Mouse (Mus musculus): ENCODE results near the gene Olfr420. TPM values are rescaled to one million over a fixed set of nuclear protein-coding genes. Genes with fewer than 3 reads are reported as not detected.

Olfr420 gene
- polyA plus RNA-seq, 1 experiment from 2014 or later, result not detected

GRCm38 (mm10) chr1:174159095-174159494 is 3.7 kb downstream of the Olfr420 start:
- no peaks in the 10 kb centered on the region for H3K27me3 ChIP-seq (ENCODE audit: control insufficient read depth, insufficient read depth, low read length)
- no peaks in the 10 kb centered on the region for H3K9me3 ChIP-seq (ENCODE audit: control insufficient read depth, low read length)
- DNase-seq (ENCODE audit: low spot score) (no peak), ATAC-seq (ENCODE audit: insufficient read depth, low FRiP score, low TSS enrichment) (no peak)
- H3K4me2 ChIP-seq (ENCODE audit: low read depth), result no peak overlapping the region
- H3K4me1 ChIP-seq (ENCODE audit: control insufficient read depth, insufficient read depth, low read length), result no peaks in the 10 kb centered on the region
- no peaks in the 10 kb centered on the region for H3K36me3 ChIP-seq (ENCODE audit: control insufficient read depth, insufficient read depth, low read length)
- WGBS, result 91% methylated on average over 10 of the region's 10 CpGs
- no peak overlapping the region for H3K9ac ChIP-seq (ENCODE audit: low read length)
- H3K4me3 ChIP-seq (ENCODE audit: low read depth, low read length), result no peak overlapping the region
- H3K27ac ChIP-seq (ENCODE audit: low read depth, low read length), result no peak overlapping the region

- no peak for ATAC-seq (ENCODE audit: insufficient read depth, low FRiP score, low TSS enrichment)
- Histone ChIP-seq H3K4me1 (ENCODE audit: control insufficient read depth, insufficient read depth, low read length) (no peaks in the 10 kb centered on the region), H3K27me3 (ENCODE audit: control insufficient read depth, insufficient read depth, low read length) (no peaks in the 10 kb centered on the region), H3K27ac (ENCODE audit: low read depth, low read length) (no peak overlapping the region), H3K4me2 (ENCODE audit: low read depth) (no peak overlapping the region), H3K9ac (ENCODE audit: low read length) (no peak overlapping the region), H3K36me3 (ENCODE audit: control insufficient read depth, insufficient read depth, low read length) (no peaks in the 10 kb centered on the region), H3K4me3 (ENCODE audit: low read depth, low read length) (no peak overlapping the region), H3K9me3 (ENCODE audit: control insufficient read depth, low read length) (no peaks in the 10 kb centered on the region)
- no peak for DNase-seq (ENCODE audit: low spot score)
Measured at GRCm38 (mm10) chr1:174169024-174169423, 13.6 kb downstream of the Olfr420 start.

GRCm38 (mm10) chr1:174170706-174171501 is 15.5 kb downstream of the Olfr420 start:
- no peaks in the 10 kb centered on the region for H3K9me3 ChIP-seq (ENCODE audit: control insufficient read depth, low read length)
- 85% methylated on average over 5 of the region's 5 CpGs for WGBS

GRCm38 (mm10) chr1:174171537-174171936 is 16.1 kb downstream of the Olfr420 start:
- Histone ChIP-seq H3K36me3 (ENCODE audit: control insufficient read depth, insufficient read depth, low read length) (no peaks in the 10 kb centered on the region), H3K4me1 (ENCODE audit: control insufficient read depth, insufficient read depth, low read length) (no peaks in the 10 kb centered on the region), H3K9me3 (ENCODE audit: control insufficient read depth, low read length) (no peaks in the 10 kb centered on the region), H3K4me2 (ENCODE audit: low read depth) (no peak overlapping the region), H3K27me3 (ENCODE audit: control insufficient read depth, insufficient read depth, low read length) (no peaks in the 10 kb centered on the region), H3K4me3 (ENCODE audit: low read depth, low read length) (no peak overlapping the region), H3K9ac (ENCODE audit: low read length) (no peak overlapping the region), H3K27ac (ENCODE audit: low read depth, low read length) (no peak overlapping the region)
- WGBS, result 54% methylated on average over 2 of the region's 2 CpGs
- DNase-seq (ENCODE audit: low spot score) (no peak), ATAC-seq (ENCODE audit: insufficient read depth, low FRiP score, low TSS enrichment) (0 out of 2 replicates have a peak, but pooled peaks have one; percentile 17)

More at GRCm38 (mm10) chr1:174170706-174171501, 15.5 kb downstream of the Olfr420 start:
- DNase-seq (ENCODE audit: low spot score) (no peak), ATAC-seq (ENCODE audit: insufficient read depth, low FRiP score, low TSS enrichment) (no peak)
- Histone ChIP-seq H3K27ac (ENCODE audit: low read depth, low read length) (no peak overlapping the region), H3K9ac (ENCODE audit: low read length) (no peak overlapping the region), H3K36me3 (ENCODE audit: control insufficient read depth, insufficient read depth, low read length) (no peaks in the 10 kb centered on the region), H3K4me3 (ENCODE audit: low read depth, low read length) (no peak overlapping the region), H3K27me3 (ENCODE audit: control insufficient read depth, insufficient read depth, low read length) (no peaks in the 10 kb centered on the region), H3K4me2 (ENCODE audit: low read depth) (no peak overlapping the region), H3K4me1 (ENCODE audit: control insufficient read depth, insufficient read depth, low read length) (no peaks in the 10 kb centered on the region)

- Histone ChIP-seq H3K36me3 (ENCODE audit: control insufficient read depth, insufficient read depth, low read length) (no peaks in the 10 kb centered on the region), H3K9ac (ENCODE audit: low read length) (no peak within 1 kb of the TSS), H3K27ac (ENCODE audit: low read depth, low read length) (no peak within 1 kb of the TSS), H3K9me3 (ENCODE audit: control insufficient read depth, low read length) (no peaks in the 10 kb centered on the region), H3K4me1 (ENCODE audit: control insufficient read depth, insufficient read depth, low read length) (no peaks in the 10 kb centered on the region), H3K4me3 (ENCODE audit: low read depth, low read length) (no peak within 1 kb of the TSS), H3K4me2 (ENCODE audit: low read depth) (no peak within 1 kb of the TSS), H3K27me3 (ENCODE audit: control insufficient read depth, insufficient read depth, low read length) (no peaks in the 10 kb centered on the region)
- WGBS, result 39% methylated on average over 3 of the region's 3 CpGs
- DNase-seq (ENCODE audit: low spot score) (peak; percentile 20), ATAC-seq (ENCODE audit: insufficient read depth, low FRiP score, low TSS enrichment) (no peak)
Measured at GRCm38 (mm10) chr1:174172605-174173004, 17.2 kb downstream of the Olfr420 start, which contains the start of gene Spta1. TSS of gene Spta1 (plus strand) at chr1:174172776.

- no peak for DNase-seq (ENCODE audit: low spot score)
- H3K27me3 ChIP-seq (ENCODE audit: control insufficient read depth, insufficient read depth, low read length), result no peaks in the 10 kb centered on the region
- no peaks in the 10 kb centered on the region for H3K9me3 ChIP-seq (ENCODE audit: control insufficient read depth, low read length)
- H3K27ac ChIP-seq (ENCODE audit: low read depth, low read length), result no peak overlapping the region
- H3K36me3 ChIP-seq (ENCODE audit: control insufficient read depth, insufficient read depth, low read length), result no peaks in the 10 kb centered on the region
- no peak overlapping the region for H3K4me3 ChIP-seq (ENCODE audit: low read depth, low read length)
- ATAC-seq (ENCODE audit: insufficient read depth, low FRiP score, low TSS enrichment), result no peak
- 84% methylated on average over 7 of the region's 7 CpGs for WGBS
- no peak overlapping the region for H3K9ac ChIP-seq (ENCODE audit: low read length)
- H3K4me2 ChIP-seq (ENCODE audit: low read depth), result no peak overlapping the region
- no peaks in the 10 kb centered on the region for H3K4me1 ChIP-seq (ENCODE audit: control insufficient read depth, insufficient read depth, low read length)
Measured at GRCm38 (mm10) chr1:174204699-174205098, 49.3 kb downstream of the Olfr420 start.

Other genes starting within 250 kb of the Olfr420 start
- 0.50 and 0.93 TPM in 2 replicates for gene Ifi211, start 242.6 kb upstream of the Olfr420 start, polyA plus RNA-seq (2014; fragmentation: Nextera tagmentation; extraction: Ambion mirVana)
- 0.42 and 0.48 TPM in 2 replicates for gene Mndal, start 213.1 kb upstream of the Olfr420 start, polyA plus RNA-seq (2014; fragmentation: Nextera tagmentation; extraction: Ambion mirVana)
- gene Ifi203, start 213.0 kb upstream of the Olfr420 start, polyA plus RNA-seq (2014; fragmentation: Nextera tagmentation; extraction: Ambion mirVana), result 0.49 TPM in 1 of 2 replicates, not detected in the other
- not detected in 2 replicates for gene Ifi202b, start 172.9 kb upstream of the Olfr420 start, polyA plus RNA-seq (2014; fragmentation: Nextera tagmentation; extraction: Ambion mirVana)
- not detected in 2 replicates for gene Ifi205, start 123.8 kb upstream of the Olfr420 start, polyA plus RNA-seq (2014; fragmentation: Nextera tagmentation; extraction: Ambion mirVana)
- gene Olfr433, start 114.9 kb upstream of the Olfr420 start, polyA plus RNA-seq (2014; fragmentation: Nextera tagmentation; extraction: Ambion mirVana), result not detected in 2 replicates
- gene Olfr432, start 106.4 kb upstream of the Olfr420 start, polyA plus RNA-seq (2014; fragmentation: Nextera tagmentation; extraction: Ambion mirVana), result not detected in 2 replicates
- not detected in 2 replicates for gene Olfr430, start 89.0 kb upstream of the Olfr420 start, polyA plus RNA-seq (2014; fragmentation: Nextera tagmentation; extraction: Ambion mirVana)
- not detected in 2 replicates for gene Olfr429, start 71.3 kb upstream of the Olfr420 start, polyA plus RNA-seq (2014; fragmentation: Nextera tagmentation; extraction: Ambion mirVana)
- not detected in 2 replicates for gene Olfr427, start 58.7 kb upstream of the Olfr420 start, polyA plus RNA-seq (2014; fragmentation: Nextera tagmentation; extraction: Ambion mirVana)
- not detected in 2 replicates for gene Olfr231, start 34.5 kb upstream of the Olfr420 start, polyA plus RNA-seq (2014; fragmentation: Nextera tagmentation; extraction: Ambion mirVana)
- not detected in 2 replicates for gene Olfr424, start 24.1 kb upstream of the Olfr420 start, polyA plus RNA-seq (2014; fragmentation: Nextera tagmentation; extraction: Ambion mirVana)
- gene Spta1, start 17.1 kb downstream of the Olfr420 start, polyA plus RNA-seq (2014; fragmentation: Nextera tagmentation; extraction: Ambion mirVana), result 2.5 TPM in 2 replicates
- gene Olfr419, start 96.4 kb downstream of the Olfr420 start, polyA plus RNA-seq (2014; fragmentation: Nextera tagmentation; extraction: Ambion mirVana), result not detected in 2 replicates
- not detected in 2 replicates for gene Mptx1, start 174.9 kb downstream of the Olfr420 start, polyA plus RNA-seq (2014; fragmentation: Nextera tagmentation; extraction: Ambion mirVana)
- gene Olfr417, start 209.5 kb downstream of the Olfr420 start, polyA plus RNA-seq (2014; fragmentation: Nextera tagmentation; extraction: Ambion mirVana), result not detected in 2 replicates
- gene Olfr248, start 235.4 kb downstream of the Olfr420 start, polyA plus RNA-seq (2014; fragmentation: Nextera tagmentation; extraction: Ambion mirVana), result not detected in 2 replicates

Measured in neural tube, embryonic 11.5 days (tissue).